ENCODE assay signal across 12 mouse cellular contexts in genomic region chr11:115946221-115946828, GRCm38 (mm10). TPM values are rescaled to one million over a fixed set of nuclear protein-coding genes. Genes with fewer than 3 reads are reported as not detected.
DNase-seq lines count a peak whose midpoint lies in the region; ATAC-seq and TF ChIP-seq lines count a peak whose summit lies in the region.
"Had no signal": no experiment of that assay in that cellular context is flagged by ENCODE, and none has a peak within 500 bp of the region (broad histone marks: within the 10 kb centered on the region; RNA-seq: fewer than 3 reads in every experiment).

No protein-coding gene starts in this region.

- ATAC-seq in hindbrain, embryonic 15.5 days (ENCODE audit: low FRiP score, low read depth), result no peak
- ATAC-seq in kidney, embryonic 16.5 days (ENCODE audit: low FRiP score, low TSS enrichment), result no peak

- no peak overlapping the region for H3K9ac ChIP-seq in hindbrain, embryonic 15.5 days
- H3K9ac ChIP-seq in ES-Bruce4 (ENCODE audit: low read depth, poor library complexity, severe bottlenecking) (no peak overlapping the region), ES-E14 (ENCODE audit: insufficient read depth, low read depth, low read length, poor library complexity, severe bottlenecking) (peak overlapping the region; percentile 44; the same call in 1 of the 2 replicates)
- H3K9ac ChIP-seq in kidney, embryonic 16.5 days (replicated peaks; ENCODE audit: low read length), result no peak overlapping the region
- H3K9ac ChIP-seq: limb, embryonic 12.5 days had no signal

- DNase-seq in hindbrain, embryonic 10.5 days (ENCODE audit: low spot score), result no peak
- DNase-seq in ES-E14 (ENCODE audit: low read depth, low spot score), result no peak
- no peak for DNase-seq in urinary bladder, postnatal 25 days (ENCODE audit: low spot score)
- DNase-seq in urinary bladder, adult 18-20 months (ENCODE audit: low spot score in 2 of 2), result no peak
- DNase-seq: thymus, postnatal 4 days had no signal

- no peak for TF ChIP-seq POLR2A in ES-Bruce4 (IDR thresholded peaks at IDR 0.05; ENCODE audit: insufficient read depth, low read length)

- TF ChIP-seq EP300 in ES-Bruce4 (IDR thresholded peaks at IDR 0.05; ENCODE audit: insufficient read depth, low read depth, low read length), result no peak

- no peak for TF ChIP-seq CTCF in ES-Bruce4 (IDR thresholded peaks at IDR 0.05; ENCODE audit: low read depth, low read length)

- no peaks in the 10 kb centered on the region for H3K27me3 ChIP-seq in hindbrain, embryonic 15.5 days
- no peaks in the 10 kb centered on the region for H3K27me3 ChIP-seq in hindbrain, embryonic 10.5 days (ENCODE audit: insufficient read depth, poor library complexity, severe bottlenecking)
- H3K27me3 ChIP-seq in ES-Bruce4 (ENCODE audit: control insufficient read depth, insufficient read depth, low read length, poor library complexity, severe bottlenecking), result no peaks in the 10 kb centered on the region
- H3K27me3 ChIP-seq in kidney, embryonic 16.5 days (ENCODE audit: insufficient read depth, low read length), result no peaks in the 10 kb centered on the region
- H3K27me3 ChIP-seq: limb, embryonic 12.5 days had no signal

- H3K4me2 ChIP-seq in hindbrain, embryonic 15.5 days, result no peak overlapping the region
- H3K4me2 ChIP-seq in kidney, embryonic 16.5 days (replicated peaks; ENCODE audit: low read depth, low read length), result no peak overlapping the region
- H3K4me2 ChIP-seq: limb, embryonic 12.5 days had no signal

- in situ Hi-C loops in ES-E14 (cut with MboI; ENCODE audit: low sequenced_read_pairs in 2 of 2, unreplicated experiment in 2 of 2), result no loop called here

- H3K4me3 ChIP-seq in hindbrain, embryonic 15.5 days, result no peak overlapping the region
- no peak overlapping the region for H3K4me3 ChIP-seq in hindbrain, embryonic 10.5 days
- H3K4me3 ChIP-seq in ES-Bruce4 (ENCODE audit: low read depth, low read length) (no peak overlapping the region), ES-E14 (ENCODE audit: insufficient read depth in 1 of 2, low read depth in 1 of 2, low read length in 2 of 2, poor library complexity in 1 of 2, severe bottlenecking in 1 of 2) (no peak overlapping the region)
- H3K4me3 ChIP-seq in kidney, embryonic 16.5 days (ENCODE audit: low read length), result no peak overlapping the region
- H3K4me3 ChIP-seq: erythroblast, embryonic 14.5 days; limb, embryonic 12.5 days had no signal

- 81% methylated on average over 9 of the region's 9 CpGs for WGBS in hindbrain, embryonic 15.5 days
- 90% methylated on average over 9 of the region's 9 CpGs for WGBS in hindbrain, embryonic 10.5 days
- WGBS in kidney, embryonic 16.5 days, result 79% methylated on average over 9 of the region's 9 CpGs

- H3K9me3 ChIP-seq in hindbrain, embryonic 15.5 days, result no peaks in the 10 kb centered on the region
- no peaks in the 10 kb centered on the region for H3K9me3 ChIP-seq in hindbrain, embryonic 10.5 days
- H3K9me3 ChIP-seq in ES-Bruce4 (replicated peaks; ENCODE audit: control insufficient read depth, insufficient read depth, low read length, poor library complexity, severe bottlenecking) (no peaks in the 10 kb centered on the region), ES-E14 (ENCODE audit: control insufficient read depth, insufficient read depth, low read depth, low read length) (no peaks in the 10 kb centered on the region)
- no peaks in the 10 kb centered on the region for H3K9me3 ChIP-seq in kidney, embryonic 16.5 days (ENCODE audit: low read length)
- H3K9me3 ChIP-seq: G1E; limb, embryonic 12.5 days had no signal

- H3K27ac ChIP-seq in hindbrain, embryonic 15.5 days (replicated peaks), result peak overlapping the region; percentile 58
- H3K27ac ChIP-seq in hindbrain, embryonic 10.5 days, result no peak overlapping the region
- peak overlapping the region; percentile 90 for H3K27ac ChIP-seq in ES-Bruce4 (ENCODE audit: insufficient read depth, low read length)
- H3K27ac ChIP-seq in ES-E14 (ENCODE audit: insufficient read depth, low read depth, low read length, poor library complexity, severe bottlenecking), result peak overlapping the region; percentile 84
- H3K27ac ChIP-seq in kidney, embryonic 16.5 days (ENCODE audit: low read length), result peak overlapping the region; percentile 37; the same call in 1 of the 2 replicates
- H3K27ac ChIP-seq: limb, embryonic 12.5 days had no signal

- peaks cover 7% of the 10 kb centered on the region; the same call in 1 of the 2 replicates for H3K4me1 ChIP-seq in hindbrain, embryonic 15.5 days (replicated peaks)
- no peaks in the 10 kb centered on the region for H3K4me1 ChIP-seq in hindbrain, embryonic 10.5 days (replicated peaks)
- H3K4me1 ChIP-seq in ES-Bruce4 (ENCODE audit: control insufficient read depth, insufficient read depth, low read length) (peaks cover 11% of the 10 kb centered on the region), ES-E14 (ENCODE audit: control insufficient read depth in 2 of 2, insufficient read depth in 2 of 2, low read length in 2 of 2, poor library complexity in 1 of 2) (peaks cover 2 to 7% of the 10 kb centered on the region in 2 experiments; a peak in 2 of 4 replicates)
- H3K4me1 ChIP-seq in kidney, embryonic 16.5 days (ENCODE audit: insufficient read depth, low read length), result no peaks in the 10 kb centered on the region
- H3K4me1 ChIP-seq: limb, embryonic 12.5 days had no signal

- peaks cover 25% of the 10 kb centered on the region for H3K36me3 ChIP-seq in hindbrain, embryonic 15.5 days
- peaks cover 100% of the 10 kb centered on the region for H3K36me3 ChIP-seq in hindbrain, embryonic 10.5 days
- peaks cover 28% of the 10 kb centered on the region for H3K36me3 ChIP-seq in ES-Bruce4 (ENCODE audit: control insufficient read depth, insufficient read depth, low read length, poor library complexity, severe bottlenecking)
- peaks cover 33% of the 10 kb centered on the region for H3K36me3 ChIP-seq in ES-E14 (ENCODE audit: control insufficient read depth, insufficient read depth, low read length, poor library complexity, severe bottlenecking)
- H3K36me3 ChIP-seq in kidney, embryonic 16.5 days (ENCODE audit: insufficient read depth, low read length), result peaks cover 34% of the 10 kb centered on the region

TF ChIP-seq in ES-E14, 5 proteins besides CTCF, POLR2A, EP300 and RAD21:
- no peak for TF ChIP-seq CHD2 (IDR thresholded peaks at IDR 0.05; ENCODE audit: low read depth, low read length)
- no peak for TF ChIP-seq ZC3H11A (IDR thresholded peaks at IDR 0.05; ENCODE audit: borderline replicate concordance, low read depth, low read length)
- no peak for TF ChIP-seq ZNF384 (IDR thresholded peaks at IDR 0.05; ENCODE audit: low read depth, low read length)
- no peak for TF ChIP-seq MAFK (IDR thresholded peaks at IDR 0.05; ENCODE audit: insufficient read depth, low read depth, low read length)
- TF ChIP-seq HCFC1 (IDR thresholded peaks at IDR 0.05; ENCODE audit: borderline replicate concordance, insufficient read depth, low read length), result no peak

RNA-seq across cellular contexts. Expression of gene Recql5, which starts 13.0 kb away (rescaled TPM):
- 18.7 and 23.8 TPM in 2 replicates for polyA plus RNA-seq in hindbrain, embryonic 15.5 days (2015; fragmentation: Nextera tagmentation; extraction: Ambion mirVana)
- polyA plus RNA-seq in hindbrain, embryonic 10.5 days (2016; fragmentation: Nextera tagmentation; extraction: Ambion mirVana), result 27.3 and 28.8 TPM in 2 replicates
- 20.0 and 22.6 TPM in 2 replicates for polyA plus RNA-seq in ES-Bruce4 (2011; ENCODE audit: insufficient read depth, insufficient read length, low read depth, missing spikeins)
- 28.0 and 40.8 TPM in 2 replicates for total RNA-seq in ES-E14 (2012; rRNA removed)
- 25.3 and 26.9 TPM in 2 replicates for polyA plus RNA-seq in kidney, embryonic 16.5 days (2015; fragmentation: Nextera tagmentation; extraction: Ambion mirVana)

RNA-seq across cellular contexts. Expression of gene Sap30bp, which starts 13.2 kb away (rescaled TPM):
- polyA plus RNA-seq in hindbrain, embryonic 15.5 days (2015; fragmentation: Nextera tagmentation; extraction: Ambion mirVana), result 42.9 and 43.4 TPM in 2 replicates
- polyA plus RNA-seq in hindbrain, embryonic 10.5 days (2016; fragmentation: Nextera tagmentation; extraction: Ambion mirVana), result 44.7 and 52.5 TPM in 2 replicates
- polyA plus RNA-seq in ES-Bruce4 (2011; ENCODE audit: insufficient read depth, insufficient read length, low read depth, missing spikeins), result 51.1 and 55.9 TPM in 2 replicates
- 52.1 and 63.5 TPM in 2 replicates for total RNA-seq in ES-E14 (2012; rRNA removed)
- 35.9 and 38.9 TPM in 2 replicates for polyA plus RNA-seq in kidney, embryonic 16.5 days (2015; fragmentation: Nextera tagmentation; extraction: Ambion mirVana)

RNA-seq across cellular contexts. Expression of gene Itgb4, which starts 28.2 kb away (rescaled TPM):
- 1.7 and 1.9 TPM in 2 replicates for polyA plus RNA-seq in hindbrain, embryonic 15.5 days (2015; fragmentation: Nextera tagmentation; extraction: Ambion mirVana)
- polyA plus RNA-seq in hindbrain, embryonic 10.5 days (2016; fragmentation: Nextera tagmentation; extraction: Ambion mirVana), result 0.92 and 0.94 TPM in 2 replicates
- 9.3 and 11.8 TPM in 2 replicates for polyA plus RNA-seq in ES-Bruce4 (2011; ENCODE audit: insufficient read depth, insufficient read length, low read depth, missing spikeins)
- 9.6 and 26.3 TPM in 2 replicates for total RNA-seq in ES-E14 (2012; rRNA removed)
- polyA plus RNA-seq in kidney, embryonic 16.5 days (2015; fragmentation: Nextera tagmentation; extraction: Ambion mirVana), result 2.5 and 3.4 TPM in 2 replicates

RNA-seq across cellular contexts. Expression of gene Smim6, which starts 34.5 kb away (rescaled TPM):
- polyA plus RNA-seq in hindbrain, embryonic 15.5 days (2015; fragmentation: Nextera tagmentation; extraction: Ambion mirVana), result 0.93 and 1.1 TPM in 2 replicates
- 1.4 and 1.6 TPM in 2 replicates for polyA plus RNA-seq in hindbrain, embryonic 10.5 days (2016; fragmentation: Nextera tagmentation; extraction: Ambion mirVana)
- polyA plus RNA-seq in ES-Bruce4 (2011; ENCODE audit: insufficient read depth, insufficient read length, low read depth, missing spikeins), result not detected in 2 replicates
- total RNA-seq in ES-E14 (2012; rRNA removed), result 0.45 TPM in 1 of 2 replicates, not detected in the other
- 11.8 and 12.8 TPM in 2 replicates for polyA plus RNA-seq in kidney, embryonic 16.5 days (2015; fragmentation: Nextera tagmentation; extraction: Ambion mirVana)
- total RNA-seq: layer of hippocampus, postnatal 10 days had no signal
- polyA plus RNA-seq: G1E had no signal

RNA-seq across cellular contexts. Expression of gene Smim5, which starts 46.6 kb away (rescaled TPM):
- polyA plus RNA-seq in hindbrain, embryonic 15.5 days (2015; fragmentation: Nextera tagmentation; extraction: Ambion mirVana), result 1.9 and 2.2 TPM in 2 replicates
- 1.4 and 4.2 TPM in 2 replicates for polyA plus RNA-seq in hindbrain, embryonic 10.5 days (2016; fragmentation: Nextera tagmentation; extraction: Ambion mirVana)
- polyA plus RNA-seq in ES-Bruce4 (2011; ENCODE audit: insufficient read depth, insufficient read length, low read depth, missing spikeins), result not detected in 2 replicates
- total RNA-seq in ES-E14 (2012; rRNA removed), result 0.67 TPM in 1 of 2 replicates, not detected in the other
- 4.7 and 5.0 TPM in 2 replicates for polyA plus RNA-seq in kidney, embryonic 16.5 days (2015; fragmentation: Nextera tagmentation; extraction: Ambion mirVana)
